Mouse (Mus musculus) heart, adult 8-10 months (tissue): ENCODE data around the gene Epha1. TPM values are rescaled to one million over a fixed set of nuclear protein-coding genes. Genes with fewer than 3 reads are reported as not detected.

Experiments used
- DNase-seq: peaks from one replicate; pipeline ENCODE4 v3.0.0; 2022; ENCODE audit warnings: low spot score
- total RNA-seq, 4 experiments: library from RNA; stranded (reverse); gene quantifications; 2 replicates each; pipeline ENCODE4 v1.2.4; 2022

Epha1 gene
- total RNA-seq, 4 experiments from 2014 or later, result 0.19 to 0.37 (median 0.27) TPM

DNA sequence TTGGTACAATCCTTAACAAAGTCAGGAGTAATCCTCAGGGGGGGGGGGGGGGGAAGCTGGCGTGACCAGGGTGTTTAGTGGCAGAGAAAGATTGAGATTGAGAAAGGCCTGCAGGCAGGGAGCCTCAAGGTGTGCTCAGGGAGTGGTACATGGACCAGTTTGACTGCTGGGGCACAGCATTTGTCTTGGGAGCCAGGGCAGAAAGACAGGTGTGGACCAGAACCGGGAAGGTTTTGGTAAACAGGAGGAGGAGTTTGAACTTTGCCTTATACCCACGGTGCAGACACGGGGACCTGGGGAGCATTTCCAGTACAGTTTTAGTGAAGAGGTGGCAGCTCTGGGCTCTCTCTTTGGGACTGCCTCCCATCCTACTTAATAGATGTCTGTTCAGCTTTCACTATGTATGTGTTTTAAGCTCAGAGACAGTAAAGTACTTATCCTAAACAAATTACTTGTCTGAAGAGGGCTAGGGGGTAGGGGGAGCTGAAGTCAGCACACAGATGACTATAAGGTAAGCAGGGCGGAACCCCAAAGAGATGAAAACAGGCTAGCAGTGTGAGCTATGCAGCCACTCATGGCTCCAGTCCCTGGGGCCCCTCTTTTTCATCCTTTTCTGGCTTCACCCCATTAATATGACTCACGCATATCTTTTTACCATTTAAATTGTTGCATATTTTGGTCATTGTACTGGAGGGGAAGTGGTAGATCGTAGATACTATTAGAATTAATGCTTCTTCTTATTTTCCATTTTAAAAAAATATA is 782 bp upstream of the Epha1 start:
- DNase-seq, result no peak

DNA sequence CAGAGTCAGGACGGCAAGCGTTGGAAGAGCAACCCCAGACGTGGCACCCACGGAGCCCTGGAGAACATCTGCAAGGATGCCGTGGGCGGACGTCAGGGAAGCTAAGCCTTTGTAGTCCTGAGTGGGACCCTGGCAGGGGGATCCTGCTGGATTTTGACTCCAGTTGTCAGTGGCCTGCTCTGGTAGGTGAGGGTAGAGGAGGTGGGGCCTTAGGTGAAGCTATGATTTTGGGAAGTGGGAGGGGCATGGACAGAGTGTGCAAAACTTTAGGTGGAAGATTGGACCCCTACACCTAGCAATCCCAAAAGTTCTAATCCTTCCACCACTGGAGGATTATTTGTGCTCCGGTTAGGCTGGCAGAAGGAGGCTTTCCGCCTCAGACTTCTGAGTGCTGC is 650 bp downstream of the Epha1 start:
- DNase-seq, result no peak

DNA sequence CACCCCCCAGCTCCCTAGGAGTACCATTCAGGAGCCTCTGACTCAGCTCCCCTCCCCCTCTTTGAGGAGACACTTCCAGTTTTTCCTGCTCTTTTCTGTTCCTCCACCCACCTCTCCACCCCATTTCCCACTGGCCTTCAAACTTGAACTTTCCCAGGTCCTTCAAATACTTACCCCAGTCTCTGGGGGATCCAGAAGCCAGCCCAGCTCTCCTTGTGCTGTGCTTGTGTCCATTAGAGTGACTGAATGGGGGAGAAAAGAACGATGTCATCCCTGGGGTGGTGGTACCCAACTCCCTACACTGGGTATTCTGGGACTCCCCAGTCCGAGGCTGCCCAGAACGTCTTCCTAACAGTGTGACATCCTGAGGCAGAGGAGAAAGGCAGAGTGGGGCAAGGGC is 1.1 kb downstream of the Epha1 start:
- DNase-seq, result no peak

DNA sequence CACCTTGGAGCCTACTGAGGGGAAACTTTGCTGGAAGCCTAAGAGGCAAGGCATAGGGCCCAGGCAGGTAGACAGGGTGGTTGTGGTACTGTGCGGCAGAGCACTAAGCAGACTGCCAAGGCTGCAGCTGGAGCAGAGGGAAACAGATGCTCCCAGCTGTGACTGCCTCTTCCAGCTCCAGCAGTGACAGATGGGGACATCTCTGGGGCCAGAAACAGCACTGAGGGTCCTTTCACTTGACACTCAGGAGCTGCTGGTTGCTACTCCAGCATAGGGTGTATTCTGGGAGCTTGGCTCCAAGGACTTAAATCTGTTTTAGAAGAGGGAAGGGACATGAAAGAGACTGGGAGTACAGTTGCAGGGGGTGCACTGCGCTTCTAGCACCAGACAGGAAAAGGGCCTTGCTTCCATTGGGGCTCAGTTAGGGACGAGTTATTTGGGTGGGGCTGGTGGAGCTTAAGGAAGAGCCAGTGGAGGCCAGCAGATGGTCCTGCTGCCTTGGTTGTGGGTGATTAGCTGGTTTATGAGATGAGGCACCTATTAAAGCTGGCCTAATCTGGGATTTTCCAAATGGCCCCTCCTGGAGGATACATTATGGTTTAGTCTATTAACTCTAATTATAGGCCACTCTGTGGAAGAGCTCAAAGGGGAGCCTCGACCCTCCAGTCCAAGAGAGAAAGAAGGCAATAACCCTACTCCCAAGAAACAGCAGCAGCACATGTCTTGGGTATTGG is 2.3 kb downstream of the Epha1 start:
- no peak for DNase-seq

DNA sequence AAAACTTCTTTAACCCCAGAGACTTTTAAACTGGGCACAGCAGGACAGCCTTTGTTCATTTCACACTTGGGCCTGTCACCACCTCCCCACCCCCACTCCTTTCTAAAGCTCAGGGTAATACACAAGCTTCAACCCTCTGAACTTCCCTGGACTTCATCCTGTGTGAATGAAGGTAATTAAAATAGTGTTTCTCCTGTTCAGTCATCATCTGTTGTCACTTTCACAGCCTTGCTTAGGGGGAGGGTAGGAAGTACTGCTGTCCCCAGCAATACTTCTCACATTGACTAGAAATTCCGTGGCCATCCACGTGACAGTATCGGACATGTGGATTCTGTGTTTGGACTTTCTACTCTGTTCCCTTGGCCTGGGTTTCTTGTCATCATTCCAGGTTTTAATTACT is 3.2 kb downstream of the Epha1 start:
- no peak for DNase-seq

DNA sequence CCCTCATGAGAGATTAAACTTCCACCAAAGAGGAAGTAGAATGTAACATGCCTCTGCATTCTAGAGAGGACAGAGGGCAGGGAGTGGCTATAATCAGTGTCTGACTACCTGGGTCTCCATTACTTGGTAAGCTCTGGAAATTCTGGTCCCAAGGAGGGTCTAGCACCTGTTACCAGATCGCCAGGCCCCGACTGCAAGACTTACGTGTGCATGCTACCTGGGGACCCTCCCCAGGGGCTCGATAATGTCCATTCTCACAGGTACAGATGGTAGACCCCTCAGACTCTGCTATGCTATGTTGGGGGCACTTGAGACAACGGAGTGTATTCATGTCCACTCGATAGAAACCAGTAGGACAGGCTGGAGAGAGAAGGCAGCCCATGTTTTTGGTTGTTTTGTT is 7.9 kb downstream of the Epha1 start:
- DNase-seq, result no peak

DNA sequence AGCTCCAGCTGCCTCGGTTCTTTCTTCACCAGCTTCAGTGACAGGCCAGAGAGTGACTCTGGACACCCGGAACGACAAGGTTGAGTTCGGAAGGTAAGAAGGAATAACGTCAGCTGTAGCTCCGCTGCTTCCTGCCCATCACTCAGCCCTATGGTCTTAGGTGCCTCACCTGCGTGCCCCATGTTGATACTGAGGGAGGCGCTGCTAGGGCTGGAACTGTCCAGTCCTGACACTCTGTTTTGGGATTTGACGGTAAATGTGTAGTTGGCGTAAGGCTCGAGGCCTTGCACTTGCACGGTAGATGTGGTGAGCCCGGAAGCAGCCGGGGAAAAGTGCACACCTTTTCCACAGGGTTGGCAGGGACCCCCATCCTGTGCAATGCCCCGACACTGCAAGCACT is 8.5 kb downstream of the Epha1 start:
- DNase-seq, result no peak

DNA sequence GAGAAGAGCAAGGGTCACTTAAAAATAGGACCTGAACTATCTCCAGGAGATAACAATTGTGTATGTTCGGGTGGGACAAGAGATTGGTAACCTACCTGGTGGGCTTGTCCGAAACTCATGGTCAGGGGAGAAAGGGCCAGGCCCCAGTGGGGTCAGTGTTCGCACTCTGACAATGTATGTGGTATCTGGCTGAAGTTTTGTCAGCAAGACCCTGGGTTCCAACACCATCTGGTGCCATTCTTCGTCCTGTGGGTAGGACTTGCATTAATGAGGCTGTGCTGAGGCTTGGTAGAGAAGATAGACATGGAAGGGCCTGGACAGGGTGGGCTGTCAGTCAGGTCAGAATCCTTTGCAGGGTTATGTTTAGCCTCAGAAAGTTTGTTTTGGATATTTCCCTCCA is 9.0 kb downstream of the Epha1 start:
- DNase-seq, result no peak

DNA sequence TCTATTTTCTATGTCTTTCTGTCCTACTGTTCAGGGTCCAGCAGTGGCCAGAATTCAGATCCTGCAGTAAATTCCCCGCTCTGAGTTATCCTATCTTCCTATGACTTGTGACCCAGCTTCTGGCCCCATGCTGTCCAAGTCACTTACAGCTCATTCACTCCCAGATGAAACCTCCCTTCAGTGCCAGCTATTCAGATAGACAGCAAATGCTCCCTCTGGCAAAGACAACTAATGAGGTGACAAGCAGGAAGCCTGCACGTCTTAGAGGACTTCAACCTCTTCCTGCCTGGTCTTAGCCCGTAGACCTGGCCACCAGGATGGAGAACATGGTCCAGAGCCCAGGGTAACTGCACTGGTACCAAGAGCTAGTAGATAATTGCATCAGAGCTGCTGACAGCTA is 10.1 kb downstream of the Epha1 start:
- DNase-seq, result no peak

DNA sequence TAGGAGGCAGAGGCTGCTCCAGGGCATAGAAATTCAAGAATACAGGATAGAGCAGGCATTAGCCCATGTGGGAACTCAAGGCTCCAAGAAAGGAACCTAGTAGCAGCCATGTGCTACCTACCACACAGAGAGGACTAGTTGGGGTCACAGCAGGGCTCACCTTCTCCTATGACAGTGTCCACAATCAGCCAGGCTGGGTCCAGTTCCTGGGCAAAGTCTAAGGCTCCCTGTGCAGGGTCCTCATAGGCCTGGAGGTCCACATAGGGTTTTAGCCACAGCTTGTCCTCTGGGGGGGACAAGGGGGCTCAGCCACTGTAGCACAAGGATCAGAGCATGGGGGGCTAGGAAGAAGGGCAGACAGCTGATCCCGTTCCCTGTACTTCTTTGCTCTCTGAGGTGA is 10.6 kb downstream of the Epha1 start:
- DNase-seq, result no peak

DNA sequence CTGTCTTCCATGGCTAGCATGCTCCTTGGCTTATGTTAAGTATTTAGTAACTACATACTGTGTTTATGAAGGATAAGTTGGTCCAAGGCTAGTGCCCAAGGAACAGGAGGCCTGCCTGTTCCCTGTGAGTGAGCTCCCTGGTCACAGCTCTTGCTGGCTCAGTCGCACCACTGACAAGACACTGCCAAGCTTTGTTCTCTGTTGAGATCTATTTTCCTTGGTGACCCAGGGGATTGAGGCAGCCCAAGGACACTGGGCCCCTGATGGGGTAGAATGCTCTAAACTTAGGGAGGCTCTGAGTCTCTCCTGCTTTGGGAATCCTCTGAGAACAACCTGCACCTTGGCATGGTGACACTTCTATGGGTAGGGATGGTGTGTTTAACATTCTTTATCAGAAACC is 11.0 kb downstream of the Epha1 start:
- DNase-seq, result no peak

DNA sequence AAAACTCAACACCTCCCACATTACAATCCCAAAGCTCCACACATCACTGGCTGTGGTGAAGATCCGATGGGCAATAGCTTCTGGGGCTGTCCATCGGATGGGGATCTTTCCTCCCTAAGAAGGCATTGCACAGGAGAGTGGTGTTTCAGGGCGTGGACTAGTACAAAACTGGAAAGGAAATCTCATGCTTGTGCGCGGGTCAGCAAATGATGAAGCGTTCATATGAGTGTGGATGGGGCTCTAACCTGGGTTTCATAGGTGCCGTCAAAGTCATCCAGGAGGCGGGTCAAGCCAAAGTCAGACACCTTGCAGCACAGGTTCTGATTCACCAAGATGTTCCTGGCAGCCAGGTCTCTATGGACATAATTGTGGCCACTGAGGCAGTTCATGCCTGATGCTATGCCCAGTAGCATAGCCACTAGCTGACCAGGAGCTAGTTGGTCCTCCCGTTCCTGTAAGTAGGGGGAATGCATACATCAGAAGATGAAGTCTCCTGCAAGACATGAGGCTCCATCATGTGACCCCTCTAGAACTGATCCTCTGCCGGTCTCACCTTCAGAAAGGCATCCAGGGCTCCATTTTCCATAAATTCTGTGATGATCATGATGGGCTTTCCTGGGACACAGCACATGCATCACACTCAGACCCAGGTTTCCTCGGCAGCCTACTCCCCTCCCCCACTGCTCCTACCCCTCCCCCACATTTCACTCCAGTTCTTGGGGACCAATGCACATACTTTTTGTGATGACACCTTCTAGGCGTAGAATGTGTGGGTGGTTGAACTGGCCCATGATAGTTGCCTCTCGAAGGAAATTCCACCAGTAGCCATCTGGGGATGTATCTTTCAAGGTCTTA is 11.8 kb downstream of the Epha1 start:
- no peak for DNase-seq

DNA sequence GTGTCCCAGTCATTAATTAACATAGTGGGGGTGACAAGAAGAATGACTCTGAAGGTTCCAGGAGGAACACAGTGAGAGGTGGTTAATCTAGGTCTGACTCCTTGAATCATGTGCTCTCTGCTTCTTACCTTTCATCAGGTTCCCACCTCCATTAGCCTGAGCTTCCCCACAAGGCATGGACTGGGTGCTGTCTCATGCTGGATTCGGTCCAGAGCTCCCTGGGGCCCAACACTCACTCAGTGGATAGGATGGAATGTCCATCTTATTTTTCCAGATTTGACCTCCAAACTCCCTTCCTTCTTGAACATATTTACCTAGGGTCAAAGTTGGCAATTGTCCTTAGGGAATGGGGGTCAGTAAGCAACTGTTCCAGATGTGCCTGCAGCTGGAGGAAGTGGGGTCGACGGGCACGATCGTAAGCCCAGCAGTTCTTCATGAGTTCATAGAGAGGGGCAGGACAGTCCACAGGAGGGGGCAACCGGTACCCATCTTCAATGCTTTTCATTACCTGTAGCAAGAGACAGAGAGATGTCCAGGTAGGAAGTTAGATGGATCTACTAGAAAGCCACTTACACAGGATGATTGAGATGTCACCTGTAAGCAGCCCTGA is 12.7 kb downstream of the Epha1 start:
- DNase-seq, result no peak

DNA sequence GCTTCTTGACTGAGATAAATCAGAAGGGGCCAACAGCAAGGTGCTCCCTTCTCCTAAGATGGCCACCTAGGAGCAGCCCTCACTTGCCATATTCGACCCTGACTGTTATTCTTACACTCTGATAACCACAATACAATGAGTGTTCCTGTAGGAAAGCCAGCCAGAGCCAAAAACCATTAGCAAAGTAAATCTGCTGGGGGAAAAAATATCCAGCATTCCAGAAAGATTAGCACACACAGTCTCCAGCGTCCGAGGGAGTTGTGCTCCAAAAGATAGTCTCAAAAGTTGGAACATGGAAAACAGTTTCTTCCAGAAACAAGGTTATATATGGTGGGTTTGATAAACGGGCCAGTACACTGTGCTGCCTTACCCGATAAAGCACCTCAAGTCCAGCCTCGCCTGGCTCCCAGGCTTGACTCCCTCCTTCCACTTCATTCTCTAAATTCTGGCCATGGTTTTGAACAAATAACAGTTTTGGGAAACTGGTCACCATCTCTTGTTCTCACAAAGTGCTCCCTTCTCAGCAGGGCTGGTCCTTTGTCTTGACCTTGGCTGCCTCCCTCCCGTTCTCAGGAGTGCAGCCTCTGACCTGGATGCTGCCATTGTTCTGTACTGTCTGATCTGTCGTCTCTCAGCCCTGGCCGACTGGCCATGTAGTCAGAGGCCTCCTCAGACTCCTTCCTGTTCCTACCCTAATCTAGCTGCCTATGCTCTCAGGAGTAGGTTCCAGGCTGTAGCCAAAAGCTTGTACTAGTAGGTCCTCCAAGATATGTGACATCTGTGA is 13.5 kb downstream of the Epha1 start:
- DNase-seq, result peak; percentile 79

DNA sequence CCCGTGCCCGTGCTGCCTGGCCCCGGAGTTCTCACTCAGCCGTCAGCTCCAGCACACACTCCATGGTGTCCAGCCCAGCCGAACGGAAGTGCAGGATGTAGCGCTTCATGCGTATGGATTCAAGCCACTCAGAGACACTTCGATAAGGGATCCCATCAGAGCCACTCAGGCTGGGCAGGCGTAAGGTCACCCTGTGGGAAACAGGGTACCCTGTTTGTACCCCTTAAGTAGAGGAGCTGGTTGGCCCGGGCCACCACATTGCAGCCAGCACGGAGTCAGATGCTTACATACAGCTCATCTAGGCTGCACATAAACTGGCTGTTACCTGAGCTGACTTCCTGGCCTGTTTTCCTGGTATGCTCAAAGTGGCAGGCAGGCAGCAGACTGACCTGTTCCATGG is 14.2 kb downstream of the Epha1 start:
- no peak for DNase-seq

DNA sequence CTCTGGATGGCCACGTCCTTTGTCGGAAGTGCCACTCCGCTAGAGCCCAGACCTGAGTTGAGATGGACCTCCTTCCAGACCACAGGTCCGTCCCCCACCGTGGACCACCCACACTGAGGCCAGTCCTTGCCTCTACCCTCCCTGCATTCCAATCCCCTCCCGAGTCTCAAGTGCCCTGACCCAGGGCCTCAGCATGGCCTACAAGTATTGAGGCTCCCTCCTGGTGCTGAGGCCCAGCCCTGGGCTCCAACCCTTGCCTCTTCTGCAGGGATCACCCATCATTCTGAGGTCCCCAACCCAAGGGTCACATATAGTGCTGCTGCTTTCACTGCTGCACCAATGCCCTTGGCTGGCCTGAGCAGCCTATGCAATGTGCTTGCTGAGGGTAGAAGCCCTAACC is 15.2 kb downstream of the Epha1 start:
- DNase-seq, result no peak

DNA sequence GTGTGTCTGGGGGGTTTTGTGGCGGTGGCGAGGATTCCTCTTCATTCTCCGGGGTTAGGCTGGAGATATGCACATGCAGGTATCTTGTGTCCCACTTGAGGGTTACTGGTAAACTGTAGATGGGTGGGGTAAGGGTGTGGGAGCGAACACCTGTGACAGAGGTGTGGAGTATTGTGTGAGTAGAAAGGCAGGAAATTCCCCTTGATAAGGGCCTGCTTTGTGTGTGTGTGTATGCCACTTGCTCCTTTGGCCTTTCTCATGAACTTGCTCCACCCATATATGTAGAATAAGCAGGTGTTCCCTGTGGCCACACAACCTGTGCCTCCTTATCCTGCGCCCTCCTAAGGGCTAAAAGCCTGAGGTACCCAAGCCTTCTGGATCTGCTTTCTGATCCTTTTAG is 16.2 kb downstream of the Epha1 start:
- DNase-seq, result no peak

DNA sequence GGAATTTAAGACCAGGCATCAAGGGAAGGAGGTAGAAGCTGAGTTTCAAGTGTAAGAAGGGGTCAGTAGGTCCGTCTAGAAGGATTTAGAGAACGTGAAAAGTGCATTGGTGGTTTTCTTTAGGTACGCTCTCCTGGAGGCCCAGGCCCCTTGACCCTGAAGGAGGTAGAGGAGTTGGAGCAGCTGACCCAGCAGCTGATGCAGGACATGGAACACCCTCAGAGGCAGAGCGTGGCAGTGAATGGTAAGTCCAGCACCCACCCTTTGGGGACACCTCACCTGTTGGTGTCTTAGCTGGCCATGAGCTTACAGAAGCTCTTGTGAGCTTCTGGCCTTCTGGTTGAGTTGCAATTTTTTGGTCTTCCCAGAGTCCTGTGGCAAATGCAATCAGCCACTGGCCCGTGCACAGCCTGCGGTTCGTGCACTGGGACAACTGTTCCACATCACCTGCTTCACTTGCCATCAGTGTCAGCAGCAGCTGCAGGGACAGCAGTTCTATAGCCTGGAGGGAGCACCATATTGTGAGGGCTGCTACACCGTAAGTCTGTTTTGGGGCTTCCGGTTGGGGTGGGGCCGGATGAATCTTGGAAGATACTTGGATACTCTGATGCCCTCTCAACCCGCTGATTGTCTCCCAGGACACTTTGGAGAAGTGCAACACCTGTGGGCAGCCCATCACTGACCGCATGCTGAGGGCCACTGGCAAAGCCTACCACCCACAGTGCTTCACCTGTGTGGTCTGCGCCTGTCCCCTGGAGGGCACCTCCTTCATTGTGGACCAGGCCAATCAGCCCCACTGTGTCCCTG is 17.1 kb downstream of the Epha1 start:
- no peak for DNase-seq

DNA sequence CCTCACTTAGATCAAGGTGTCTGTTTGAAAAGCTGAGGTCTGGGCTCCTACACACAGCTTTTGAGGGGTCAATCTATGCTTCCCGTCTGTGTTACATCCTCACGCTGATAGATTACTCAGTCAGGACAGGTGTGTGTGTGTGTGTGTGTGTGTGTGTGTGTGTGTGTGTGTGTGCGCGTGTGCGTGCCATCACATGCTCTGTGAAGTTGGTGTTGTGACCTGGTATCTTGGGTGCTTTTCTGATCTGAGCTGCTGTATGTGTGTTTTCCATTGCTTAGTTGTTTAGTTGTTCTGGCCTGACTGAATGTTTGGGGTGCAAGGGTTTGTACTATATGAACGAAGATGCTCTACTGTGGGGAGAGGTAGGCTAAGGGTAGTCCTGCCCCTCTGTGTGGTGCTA is 17.7 kb downstream of the Epha1 start:
- DNase-seq, result no peak
